Mouse (Mus musculus) duodenum, adult 2 months (tissue): ENCODE measurements around the gene Pcdh7. TPM values are rescaled to one million over a fixed set of nuclear protein-coding genes. Genes with fewer than 3 reads are reported as not detected.

Experiments
- polyA plus RNA-seq: library from polyadenylated mRNA; depleted of rRNA; stranded (reverse); fragments of >200 nt; gene quantifications from 2 replicates; pipeline ENCODE4 v1.2.3, GENCODE M21; 2012; ENCODE audit warnings: low replicate concordance; rRNA removed

Pcdh7 gene
- 1.1 and 2.3 TPM in 2 replicates for polyA plus RNA-seq

GRCm38 (mm10) chr5:57717906-57718875 lies at the start of gene Pcdh7:
TSS of gene Pcdh7 (plus strand) at chr5:57717967.

